Mouse (Mus musculus): ENCODE results near the gene Nudt14.

Nudt14 gene

GRCm38 (mm10) chr12:112950040-112950760 lies 8.3 kb upstream of the Nudt14 start:
- DNase-seq (ENCODE audit: low spot score in 2 of 2), result peak; percentile 83 to 86

DNA sequence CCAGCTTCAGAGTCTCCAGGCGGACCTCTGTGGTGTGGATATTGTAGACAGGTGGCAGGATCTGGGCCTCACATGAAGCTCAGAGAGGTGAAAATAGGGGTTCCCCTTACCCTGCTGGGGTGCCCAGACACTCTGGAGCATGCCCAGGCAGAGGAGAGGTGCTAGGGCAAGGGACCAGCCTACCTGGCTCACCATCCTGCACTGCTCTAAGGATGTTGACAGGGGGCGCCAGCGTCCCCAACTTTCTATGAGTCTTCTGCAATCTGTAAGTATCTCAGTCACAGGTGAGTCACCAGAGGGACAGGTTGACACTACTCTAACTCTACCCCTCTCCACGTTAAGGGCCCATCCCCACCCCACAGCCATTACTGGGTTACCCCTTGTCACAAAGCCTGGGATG lies 5.4 kb upstream of the Nudt14 start:
- DNase-seq (ENCODE audit: low spot score in 2 of 2), result no peak

DNA sequence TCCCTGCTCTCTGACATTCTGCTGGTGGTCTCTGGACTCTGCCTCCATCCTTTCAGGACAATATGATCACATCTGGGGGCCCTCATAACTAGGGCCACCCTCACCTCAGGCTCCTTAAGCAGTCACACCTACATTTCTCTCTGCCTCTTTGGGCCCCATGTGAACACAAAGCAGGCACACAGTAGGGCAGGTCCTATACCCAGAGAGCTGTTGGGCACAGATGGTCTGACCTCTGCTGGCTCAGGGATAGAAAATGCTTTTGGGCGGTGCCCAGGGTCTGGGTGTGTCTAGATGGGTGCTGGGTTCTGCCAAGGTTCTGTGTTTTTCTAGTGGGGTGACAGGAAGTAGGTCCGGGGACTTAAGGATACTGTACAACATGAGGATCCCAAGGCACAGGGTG lies 1.7 kb upstream of the Nudt14 start:
- DNase-seq (ENCODE audit: low spot score in 2 of 2), result no peak

GRCm38 (mm10) chr12:112941156-112941775 lies 658 bp downstream of the Nudt14 start:
- no peak for DNase-seq (ENCODE audit: low spot score in 2 of 2)

DNA sequence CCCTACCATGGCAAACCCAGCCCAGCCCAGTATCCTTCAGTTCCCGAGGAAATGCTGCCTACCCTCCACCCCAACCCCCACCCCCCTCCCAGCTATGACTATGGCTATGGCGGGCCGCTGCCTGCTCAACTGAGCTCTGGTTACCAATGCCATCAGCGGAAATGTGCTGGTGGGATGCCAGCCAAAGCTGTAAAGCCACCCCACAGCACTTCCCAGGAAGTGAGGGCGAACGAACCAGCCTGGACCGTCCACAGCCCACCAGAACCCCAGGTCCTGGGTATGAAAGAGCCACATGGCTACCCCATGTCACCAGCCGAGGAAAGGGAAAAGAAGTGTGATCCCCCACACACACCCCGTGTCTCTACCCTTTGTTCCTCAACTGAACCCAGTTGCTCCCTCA lies 1.2 kb downstream of the Nudt14 start:
- DNase-seq (ENCODE audit: low spot score in 2 of 2), result no peak

DNA sequence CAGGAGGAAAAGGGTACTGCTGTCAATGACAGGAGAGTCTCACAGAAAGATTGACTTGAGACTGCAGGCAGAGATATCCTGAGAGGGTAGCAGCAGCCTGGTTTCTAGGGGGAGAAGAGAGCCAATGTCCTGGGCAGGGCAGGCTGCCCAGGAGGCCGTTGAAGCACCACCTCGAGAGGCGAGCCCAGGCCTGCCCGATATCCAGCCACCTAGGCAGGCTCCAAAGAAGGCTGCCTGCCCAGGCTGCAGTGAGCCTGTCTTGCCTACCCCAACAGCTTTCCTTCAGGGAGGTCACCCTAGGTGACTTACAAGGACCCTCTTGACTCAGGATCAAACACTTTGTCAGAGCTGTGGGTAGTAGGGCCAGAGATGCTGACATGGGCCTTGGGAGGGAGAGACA lies 1.7 kb downstream of the Nudt14 start:
- no peak for DNase-seq (ENCODE audit: low spot score in 2 of 2)

- no peak for DNase-seq (ENCODE audit: low spot score in 2 of 2)
These were observed 2.9 kb downstream of the Nudt14 start for GRCm38 (mm10) chr12:112938873-112939565.

- no peak for DNase-seq (ENCODE audit: low spot score in 2 of 2)
These were observed 3.6 kb downstream of the Nudt14 start for GRCm38 (mm10) chr12:112938366-112938765.

- DNase-seq (ENCODE audit: low spot score in 2 of 2), result no peak
These were observed 4.0 kb downstream of the Nudt14 start for GRCm38 (mm10) chr12:112937906-112938305.

DNA sequence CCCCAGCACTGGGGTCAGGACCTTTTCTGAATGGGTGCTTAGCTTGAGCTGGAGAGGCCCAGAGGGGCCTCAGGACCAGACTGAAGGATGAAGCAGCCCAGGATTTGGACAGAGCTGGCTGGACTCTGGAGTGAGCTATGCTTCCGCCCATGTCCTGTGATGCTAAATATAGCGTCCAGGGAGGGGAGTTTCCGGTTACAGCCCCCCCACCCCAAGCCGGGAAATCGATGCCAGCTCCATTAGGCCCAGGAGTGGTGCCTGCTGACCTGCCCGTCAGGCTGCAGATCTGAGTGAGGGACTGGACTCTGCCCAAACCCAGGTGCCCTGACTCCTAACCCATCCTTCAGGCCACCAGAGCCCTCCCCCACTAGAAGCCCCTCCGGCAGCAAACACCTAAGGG lies 9.3 kb downstream of the Nudt14 start:
- DNase-seq (ENCODE audit: low spot score in 2 of 2), result no peak

GRCm38 (mm10) chr12:112929562-112930352 lies 12.2 kb downstream of the Nudt14 start, which contains the start of gene Jag2:
Gene Jag2, minus strand, starts transcription at chr12:112929776.
- peak in 1 of 2 experiments; percentile 49 for DNase-seq (ENCODE audit: low spot score in 2 of 2)

DNA sequence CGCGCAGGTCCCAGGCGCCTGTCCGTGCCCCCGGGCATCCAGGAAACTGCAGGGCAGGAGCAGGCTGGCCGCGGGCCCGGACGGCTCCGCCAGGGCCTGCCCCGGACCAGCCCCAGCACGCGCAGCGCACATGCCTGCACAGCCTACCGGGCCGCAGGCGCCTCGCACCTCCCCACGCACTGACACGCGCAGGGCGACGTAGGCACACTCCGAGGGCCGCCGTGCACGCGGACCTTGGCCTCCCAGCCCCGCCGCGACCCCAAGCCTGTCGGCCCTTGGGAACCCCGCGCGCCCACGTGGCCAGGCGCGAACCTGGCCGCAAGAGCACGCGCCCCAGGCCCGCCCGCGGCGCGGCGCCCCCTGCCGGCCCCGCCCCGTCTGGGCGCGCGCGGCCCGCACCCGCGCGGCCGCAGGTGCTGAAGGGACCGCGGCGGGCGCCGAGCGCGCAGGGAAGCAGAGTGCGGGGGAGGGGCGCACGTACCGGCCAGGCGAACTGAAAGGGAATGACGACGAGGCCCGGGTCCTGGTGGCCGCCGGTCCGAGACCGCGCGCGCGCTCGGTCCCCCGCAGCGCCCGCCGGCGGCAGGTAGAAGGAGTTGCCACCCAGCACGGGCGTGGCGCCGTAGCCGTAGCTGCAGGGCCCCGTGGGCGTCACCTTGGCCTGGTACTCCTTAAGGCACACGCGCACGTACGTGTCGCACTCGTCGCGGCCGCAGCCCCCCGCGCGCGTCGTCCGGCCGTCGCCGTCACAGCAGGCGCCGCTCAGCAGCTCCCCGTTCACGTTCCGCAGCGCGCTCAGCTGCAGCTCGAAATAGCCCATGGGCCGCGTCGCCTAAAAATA lies 13.3 kb downstream of the Nudt14 start:
- DNase-seq (ENCODE audit: low spot score in 2 of 2), result peak in 1 of 2 experiments; percentile 62

GRCm38 (mm10) chr12:112927265-112927664 lies 14.7 kb downstream of the Nudt14 start:
- peak in 1 of 2 experiments; percentile 53 for DNase-seq (ENCODE audit: low spot score in 2 of 2)

- no peak for DNase-seq (ENCODE audit: low spot score in 2 of 2)
These were observed 16.0 kb downstream of the Nudt14 start for GRCm38 (mm10) chr12:112925950-112926349.

- no peak for DNase-seq (ENCODE audit: low spot score in 2 of 2)
These were observed 19.4 kb downstream of the Nudt14 start for GRCm38 (mm10) chr12:112922541-112922940.

GRCm38 (mm10) chr12:112921518-112921917 lies 20.4 kb downstream of the Nudt14 start:
- DNase-seq (ENCODE audit: low spot score in 2 of 2), result no peak

DNA sequence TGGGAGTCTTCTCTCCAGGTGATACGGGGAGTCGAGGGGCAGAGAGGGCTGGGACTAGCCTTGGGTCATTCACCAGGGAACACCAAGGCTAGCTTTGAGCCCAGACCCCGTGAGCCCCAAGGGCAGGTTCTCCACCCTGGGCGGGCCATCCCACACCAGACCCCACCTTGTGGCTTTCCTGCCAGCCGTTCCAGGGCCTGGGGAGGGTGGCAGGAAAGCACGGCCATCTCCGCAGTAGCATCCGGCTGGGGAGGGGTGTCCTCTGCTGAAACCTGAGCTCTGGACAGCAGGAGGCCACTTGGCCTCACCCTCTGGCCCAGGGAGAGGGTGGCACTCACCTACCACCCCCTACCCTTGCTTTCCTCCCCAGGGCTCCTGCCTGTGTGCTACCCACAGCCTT lies 24.0 kb downstream of the Nudt14 start:
- no peak for DNase-seq (ENCODE audit: low spot score in 2 of 2)

DNA sequence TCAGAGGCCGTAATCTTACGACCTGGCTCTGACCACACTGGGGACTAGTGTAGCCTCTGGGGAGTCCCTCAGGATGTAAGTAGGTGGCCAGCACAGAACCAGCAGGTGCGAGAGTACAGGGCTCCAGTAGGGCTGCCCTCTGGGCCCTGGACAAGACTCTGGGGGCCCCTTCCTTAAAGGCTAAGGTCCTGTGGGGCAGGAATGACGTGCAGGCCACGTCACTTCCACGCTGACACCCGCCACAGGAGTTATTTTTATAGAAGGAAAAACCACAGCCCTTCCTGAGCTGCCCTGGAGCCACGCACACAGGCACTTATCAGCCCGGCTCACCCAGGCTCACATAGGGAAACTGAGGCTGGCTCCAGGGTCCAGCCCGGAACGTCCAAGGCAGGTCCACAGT lies 24.4 kb downstream of the Nudt14 start:
- no peak for DNase-seq (ENCODE audit: low spot score in 2 of 2)

DNA sequence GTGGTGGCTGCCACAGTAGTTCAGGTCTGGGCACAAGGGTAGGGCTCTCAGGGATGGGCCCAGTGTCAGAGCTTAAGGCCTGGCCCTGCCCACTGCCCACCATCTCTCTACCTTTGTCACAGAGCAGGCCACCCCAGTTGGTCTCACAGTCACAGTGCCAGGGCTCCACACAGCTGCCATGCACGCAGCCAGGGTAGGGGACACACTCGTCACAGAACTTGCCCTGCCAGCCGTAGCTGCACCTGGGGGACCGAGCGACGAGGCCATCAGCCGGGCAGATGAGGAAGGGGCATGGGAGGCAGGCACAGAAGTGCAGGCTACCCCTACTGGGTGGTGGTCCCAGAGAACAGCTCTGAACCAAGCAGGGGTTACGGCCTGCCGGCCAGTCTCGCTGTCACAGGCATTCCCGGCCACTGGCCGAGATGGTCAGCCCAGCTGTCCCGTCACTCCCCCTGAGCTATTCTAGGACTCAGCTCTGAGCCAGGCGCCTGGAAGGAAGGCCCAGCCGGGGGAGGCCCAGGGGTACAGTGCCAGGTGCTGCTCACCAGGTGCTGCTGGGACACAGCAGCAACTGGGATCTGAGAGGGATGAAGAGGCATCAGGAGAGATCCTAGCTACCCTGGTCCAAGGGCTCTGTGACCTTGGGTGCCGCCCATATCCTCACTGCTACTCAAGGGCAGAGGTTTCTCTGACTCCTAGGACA lies 25.1 kb downstream of the Nudt14 start:
- no peak for DNase-seq (ENCODE audit: low spot score in 2 of 2)

DNA sequence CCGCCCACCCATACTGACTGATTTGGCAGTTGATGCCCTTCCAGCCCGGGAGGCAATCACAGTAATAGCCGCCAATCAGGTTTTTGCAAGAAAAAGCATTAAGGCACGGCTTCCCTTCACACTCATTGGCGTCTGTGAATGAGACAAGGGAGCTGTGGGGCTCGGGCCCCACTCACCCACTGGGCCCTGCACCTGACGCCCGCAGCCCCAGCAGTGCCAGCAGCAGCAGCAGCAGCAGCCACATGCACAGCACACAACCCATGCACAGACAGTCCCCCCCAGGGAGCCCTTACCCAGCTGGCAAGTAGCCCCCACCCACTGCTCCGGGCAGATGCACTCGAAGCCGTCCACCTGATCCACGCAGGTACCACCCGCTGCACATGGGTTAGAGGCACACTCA lies 26.3 kb downstream of the Nudt14 start:
- no peak for DNase-seq (ENCODE audit: low spot score in 2 of 2)
